Mouse (Mus musculus): ENCODE measurements at regions not wholly inside any gene's neighbourhood (a gene's known extent, or its start where the extent isn't known, plus 50 kb on each side); places are given as distances from the start of the nearest gene placed in this dataset.

- no peak for DNase-seq (ENCODE audit: low spot score)
Measured at GRCm38 (mm10) chr13:10527251-10527650, 166.6 kb upstream of the Chrm3 start.

GRCm38 (mm10) chr13:10526470-10527207 lies 166.0 kb upstream of the Chrm3 start:
- DNase-seq (ENCODE audit: low spot score) = no peak

GRCm38 (mm10) chr13:10504211-10504610 lies 143.6 kb upstream of the Chrm3 start:
- no peak for DNase-seq (ENCODE audit: low spot score)

- DNase-seq (ENCODE audit: low spot score) = no peak
Measured at GRCm38 (mm10) chr13:10455323-10455722, 94.7 kb upstream of the Chrm3 start.

- DNase-seq (ENCODE audit: low spot score) = no peak
Measured at GRCm38 (mm10) chr13:10454667-10455066, 94.0 kb upstream of the Chrm3 start.

- no peak for DNase-seq (ENCODE audit: low spot score)
Measured at GRCm38 (mm10) chr13:10451057-10451456, 90.4 kb upstream of the Chrm3 start.

GRCm38 (mm10) chr13:10449502-10449901 lies 88.9 kb upstream of the Chrm3 start:
- no peak for DNase-seq (ENCODE audit: low spot score)

GRCm38 (mm10) chr13:10447806-10448205 lies 87.2 kb upstream of the Chrm3 start:
- DNase-seq (ENCODE audit: low spot score) = no peak

GRCm38 (mm10) chr13:10445679-10446078 lies 85.0 kb upstream of the Chrm3 start:
- DNase-seq (ENCODE audit: low spot score) = no peak
